In the genomic region with DNA sequence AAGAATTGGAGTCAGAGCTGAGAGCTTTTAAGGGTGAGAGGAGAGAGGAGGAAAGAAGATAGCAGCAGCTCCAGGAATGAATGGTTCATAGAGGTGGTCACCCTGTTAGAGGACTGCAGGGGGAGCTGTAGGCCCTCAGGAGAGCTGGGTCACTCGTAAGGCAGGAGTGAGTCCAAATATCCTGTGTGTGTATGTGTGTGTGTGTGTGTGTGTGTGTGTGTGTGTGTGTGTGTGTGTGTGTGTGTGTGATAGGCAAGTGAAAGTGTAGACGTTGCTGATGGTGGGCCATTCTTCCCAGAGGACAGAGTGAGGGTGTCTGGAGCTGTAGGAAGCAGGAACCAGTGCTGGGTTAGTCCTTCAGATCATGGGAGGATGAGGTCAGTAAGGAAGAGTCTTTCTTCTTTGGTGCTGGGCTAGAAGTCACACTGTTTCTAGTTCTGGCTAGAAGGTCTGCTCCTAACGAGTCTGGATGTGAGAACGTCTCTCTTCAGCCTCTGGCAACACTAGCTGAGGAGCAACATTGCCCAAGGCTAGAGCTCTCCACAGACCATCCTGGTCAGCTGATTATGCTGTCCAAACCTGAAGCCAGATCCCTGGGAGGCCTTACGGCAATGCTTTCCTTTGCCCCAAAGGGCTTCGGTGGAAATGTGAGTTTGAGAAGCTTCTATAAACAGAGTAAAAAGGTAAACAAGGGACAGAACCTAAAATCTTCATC, we compare ENCODE assay signal across 10 mouse cellular contexts.
DNase-seq lines count a peak whose midpoint lies in the region; ATAC-seq and TF ChIP-seq lines count a peak whose summit lies in the region.
"Had no signal": no experiment of that assay in that cellular context is flagged by ENCODE, and none has a peak within 500 bp of the region (broad histone marks: within the 10 kb centered on the region; RNA-seq: fewer than 3 reads in every experiment).

No protein-coding gene starts in this region.

- peaks cover 16% of the 10 kb centered on the region; the same call in 1 of the 2 replicates for H3K27me3 ChIP-seq in midbrain, embryonic 12.5 days
- peaks cover 17% of the 10 kb centered on the region for H3K27me3 ChIP-seq in midbrain, embryonic 10.5 days (ENCODE audit: low read depth, poor library complexity, severe bottlenecking)
- H3K27me3 ChIP-seq in hindbrain, postnatal 0 days (ENCODE audit: insufficient read depth, low read length) = no peaks in the 10 kb centered on the region
- H3K27me3 ChIP-seq: heart, embryonic 13.5 days had no signal

- no peak overlapping the region for H3K4me3 ChIP-seq in midbrain, embryonic 12.5 days
- no peak overlapping the region for H3K4me3 ChIP-seq in midbrain, embryonic 10.5 days
- H3K4me3 ChIP-seq in hindbrain, postnatal 0 days (ENCODE audit: low read length) = no peak overlapping the region
- H3K4me3 ChIP-seq: heart, embryonic 13.5 days had no signal

- 52% methylated on average over 6 of the region's 6 CpGs for WGBS in midbrain, embryonic 12.5 days
- WGBS in midbrain, embryonic 10.5 days = 54% methylated on average over 6 of the region's 6 CpGs
- 49% methylated on average over 6 of the region's 6 CpGs for WGBS in hindbrain, postnatal 0 days

- no peak overlapping the region for H3K4me2 ChIP-seq in midbrain, embryonic 12.5 days (replicated peaks)
- H3K4me2 ChIP-seq in hindbrain, postnatal 0 days (ENCODE audit: low read depth, low read length) = no peak overlapping the region
- H3K4me2 ChIP-seq: heart, embryonic 13.5 days had no signal

- peak; percentile 73 for TF ChIP-seq CTCF in hindbrain, postnatal 0 days (IDR thresholded peaks at IDR 0.05; ENCODE audit: low read depth)

- ATAC-seq in midbrain, embryonic 12.5 days (ENCODE audit: low FRiP score, low read depth) = 0 out of 2 replicates have a peak, but pooled peaks have one; percentile 51
- ATAC-seq in hindbrain, postnatal 0 days = peak; percentile 69; the same call in 1 of the 2 replicates

- no peaks in the 10 kb centered on the region for H3K36me3 ChIP-seq in midbrain, embryonic 12.5 days
- H3K36me3 ChIP-seq in midbrain, embryonic 10.5 days = no peaks in the 10 kb centered on the region
- H3K36me3 ChIP-seq in hindbrain, postnatal 0 days (ENCODE audit: insufficient read depth, low read length) = no peaks in the 10 kb centered on the region
- H3K36me3 ChIP-seq: heart, embryonic 13.5 days had no signal

- H3K9me3 ChIP-seq in midbrain, embryonic 12.5 days = no peaks in the 10 kb centered on the region
- H3K9me3 ChIP-seq in midbrain, embryonic 10.5 days (replicated peaks) = no peaks in the 10 kb centered on the region
- H3K9me3 ChIP-seq in hindbrain, postnatal 0 days (ENCODE audit: low read length) = no peaks in the 10 kb centered on the region
- H3K9me3 ChIP-seq: heart, embryonic 13.5 days had no signal

- H3K27ac ChIP-seq in midbrain, embryonic 12.5 days (replicated peaks) = no peak overlapping the region
- no peak overlapping the region for H3K27ac ChIP-seq in midbrain, embryonic 10.5 days (replicated peaks)
- no peak overlapping the region for H3K27ac ChIP-seq in hindbrain, postnatal 0 days
- H3K27ac ChIP-seq: heart, embryonic 13.5 days; macrophage had no signal

- H3K4me1 ChIP-seq in midbrain, embryonic 12.5 days = peaks cover 8% of the 10 kb centered on the region; the same call in 1 of the 2 replicates
- peaks cover 26% of the 10 kb centered on the region for H3K4me1 ChIP-seq in midbrain, embryonic 10.5 days
- H3K4me1 ChIP-seq in hindbrain, postnatal 0 days (ENCODE audit: insufficient read depth, low read length) = 0 out of 2 replicates have a peak, but pooled peaks cover 4% of the 10 kb centered on the region

- DNase-seq in midbrain, embryonic 10.5 days (ENCODE audit: low spot score) = no peak
- peak; percentile 30 for DNase-seq in MN1 (ENCODE audit: low spot score)
- peak; percentile 89 to 91 for DNase-seq in cerebellum, postnatal 10 days
- peak; percentile 39 for DNase-seq in hindbrain, postnatal 0 days (ENCODE audit: low spot score)
- DNase-seq in lung, postnatal 14 days = peak; percentile 12
- DNase-seq in thymus, postnatal 36 days = no peak
- DNase-seq in gastrocnemius, adult 8-10 months (ENCODE audit: low spot score in 2 of 2) = no peak

- H3K9ac ChIP-seq in midbrain, embryonic 12.5 days (replicated peaks) = no peak overlapping the region
- H3K9ac ChIP-seq in hindbrain, postnatal 0 days (replicated peaks; ENCODE audit: low read length) = no peak overlapping the region
- H3K9ac ChIP-seq: heart, embryonic 13.5 days had no signal

Comparison
In these comparisons a context has a peak if more than half of its experiments do, and no peak if none do; other contexts are left out.
1. DNase-seq: peak in MN1 (single experiment), cerebellum, postnatal 10 days (2 of 2), hindbrain, postnatal 0 days (single experiment) and lung, postnatal 14 days (single experiment); none in midbrain, embryonic 10.5 days (single experiment), thymus, postnatal 36 days (0 of 2) and gastrocnemius, adult 8-10 months (0 of 2).